Mouse (Mus musculus): ENCODE measurements around the gene Gpam.

DNA sequence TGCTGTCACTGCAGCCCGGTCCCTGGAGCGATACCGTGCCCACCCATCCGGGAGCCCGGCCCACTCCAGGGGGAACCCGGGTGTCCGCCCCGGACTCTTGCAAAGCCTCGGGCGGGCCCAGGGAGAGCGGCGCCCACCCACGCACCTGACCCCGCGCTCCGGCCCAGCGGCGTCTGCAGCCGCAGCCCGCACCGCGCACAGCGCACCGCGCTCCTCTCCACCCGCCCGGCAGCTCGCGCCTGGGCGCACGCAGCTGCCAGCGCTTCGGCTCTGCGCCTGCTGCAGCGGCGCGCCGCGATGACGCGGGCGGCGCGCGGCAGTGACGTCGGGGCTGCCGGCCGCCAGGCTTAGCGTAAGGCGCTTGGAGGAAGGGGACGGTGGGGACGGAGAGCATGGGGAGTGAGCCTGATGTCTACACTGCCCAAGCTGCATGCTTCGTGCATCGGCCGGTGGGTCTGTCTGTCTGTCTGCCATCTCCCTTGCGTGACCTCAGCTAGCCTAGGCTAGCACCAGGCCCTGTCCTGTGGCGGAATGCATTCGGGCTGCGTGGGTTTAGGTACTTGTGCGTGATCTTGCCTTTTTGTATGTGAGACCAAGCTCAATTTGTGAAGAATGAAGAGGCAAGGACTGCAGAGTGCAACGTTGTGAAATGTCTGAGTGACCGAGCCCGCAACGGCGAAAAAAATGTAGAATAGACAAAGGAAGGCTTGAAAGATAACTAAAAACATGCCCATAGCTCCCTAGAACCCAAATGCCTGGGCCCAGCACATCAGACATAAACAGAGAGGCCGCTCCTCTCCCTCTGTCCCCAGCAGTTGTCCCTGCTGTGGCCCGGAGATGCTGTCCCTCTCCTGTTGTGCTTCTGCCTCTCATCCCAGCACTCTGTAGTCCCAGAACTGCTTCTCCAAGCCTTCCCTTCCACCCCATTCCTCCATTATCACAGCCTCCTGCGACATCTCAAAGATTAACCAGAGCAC, 27.6 kb downstream of the Gpam start:
- TF ChIP-seq GATA1 (IDR thresholded peaks at IDR 0.05; ENCODE audit: borderline replicate concordance, low read length) (no peak), FLI1 (IDR thresholded peaks at IDR 0.05; ENCODE audit: low read length) (no peak)

Data from megakaryocyte, embryonic 14.5 days (primary cell).